Mouse (Mus musculus) lung, adult 2 months (tissue): ENCODE results near the gene Serpinb11. TPM values are rescaled to one million over a fixed set of nuclear protein-coding genes. Genes with fewer than 3 reads are reported as not detected.

Experiments
- DNase-seq: peaks from one replicate; pipeline ENCODE4 v3.0.0; 2022
- H3K4me1 ChIP-seq: fragments of 200-500 bp; 2 replicates; pipeline ENCODE4 v1.6.1; 2011; ENCODE audit warnings: low read length; ENCODE audit not compliant: control insufficient read depth, insufficient read depth
- H3K4me3 ChIP-seq: fragments of 200-500 bp; replicated peaks from 2 replicates; pipeline ENCODE3; 2011; ENCODE audit warnings: low read depth, mild to moderate bottlenecking, control low read depth, low read length; ENCODE audit errors: extremely low read depth
- CTCF ChIP-seq: fragments of 200-500 bp; IDR thresholded peaks from 2 replicates; pipeline ENCODE4 v1.5.1; 2011; ENCODE audit warnings: mild to moderate bottlenecking, low read length, control low read depth; ENCODE audit not compliant: insufficient read depth
- POLR2A ChIP-seq: fragments of 200-500 bp; IDR thresholded peaks from 2 replicates; pipeline ENCODE4 v1.6.1; 2011; ENCODE audit warnings: low read depth, mild to moderate bottlenecking, control low read depth, low read length, borderline replicate concordance; ENCODE audit errors: extremely low read depth
- whole genome bisulfite sequencing: fragments of 180-500 bp; shearing (Covaris S2); methylation state at CpG from one replicate; pipeline ENCODE4 v1.1.7; 2018; 5-methylcytosine and 5-hydroxymethylcytosine counted together
- polyA plus RNA-seq: library from polyadenylated mRNA; depleted of rRNA; stranded (reverse); fragments of >200 nt; gene quantifications from 2 replicates; pipeline ENCODE4 v1.2.3, GENCODE M21; 2012; rRNA removed

Serpinb11 gene
- polyA plus RNA-seq, result 2.4 TPM in 1 of 2 replicates, not detected in the other

DNA sequence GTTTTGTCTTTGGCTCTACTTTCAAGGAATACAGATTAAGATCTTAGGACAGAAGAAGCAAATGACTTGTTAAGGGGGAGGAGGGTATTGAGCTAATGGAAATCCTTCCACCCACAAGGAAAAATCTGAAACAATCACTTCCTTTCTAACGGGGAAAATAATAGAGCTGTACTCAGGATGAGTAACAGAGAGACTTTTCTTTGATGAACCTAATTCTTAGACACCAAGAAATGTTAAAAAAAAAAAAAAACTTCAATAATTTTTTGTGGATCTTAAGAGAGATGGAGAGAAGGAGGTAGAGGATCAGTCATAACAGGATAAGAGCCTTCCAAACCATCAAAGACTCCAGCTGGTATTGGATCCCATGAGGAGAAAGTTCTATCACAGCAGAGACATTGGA, at the start of gene Serpinb11:
Gene Serpinb11 (plus strand): TSS at position 301 of the 400 bp plus-strand sequence.
- WGBS, result 36% methylated on average over 1 of the region's 1 CpGs
- Histone ChIP-seq H3K4me1 (no peaks in the 10 kb centered on the region), H3K4me3 (no peak within 1 kb of the TSS)
- TF ChIP-seq POLR2A (no peak), CTCF (no peak)
- DNase-seq, result no peak

DNA sequence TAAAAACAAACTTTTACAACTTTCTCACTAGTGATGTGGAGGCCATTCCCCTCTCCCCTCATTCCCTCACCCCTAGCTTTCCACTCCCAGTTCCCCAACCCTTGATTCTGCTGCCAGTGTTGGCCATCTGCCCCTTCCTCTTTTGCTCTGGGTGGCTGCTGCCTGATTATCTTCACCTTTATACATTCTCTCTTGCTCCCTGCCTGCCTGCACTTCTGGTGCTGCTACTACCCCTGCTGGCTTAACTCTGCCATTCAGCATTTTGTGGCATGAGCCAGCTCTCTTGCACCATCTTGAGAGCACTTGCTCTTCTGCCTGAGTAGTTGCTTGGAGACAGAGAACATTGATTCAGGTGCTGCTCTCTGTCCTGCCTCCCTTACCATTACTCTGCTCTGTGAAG, 15.0 kb upstream of the Serpinb11 start:
- H3K4me3 ChIP-seq, result no peak overlapping the region
- TF ChIP-seq CTCF (no peak), POLR2A (no peak)
- no peak for DNase-seq
- H3K4me1 ChIP-seq, result no peaks in the 10 kb centered on the region

DNA sequence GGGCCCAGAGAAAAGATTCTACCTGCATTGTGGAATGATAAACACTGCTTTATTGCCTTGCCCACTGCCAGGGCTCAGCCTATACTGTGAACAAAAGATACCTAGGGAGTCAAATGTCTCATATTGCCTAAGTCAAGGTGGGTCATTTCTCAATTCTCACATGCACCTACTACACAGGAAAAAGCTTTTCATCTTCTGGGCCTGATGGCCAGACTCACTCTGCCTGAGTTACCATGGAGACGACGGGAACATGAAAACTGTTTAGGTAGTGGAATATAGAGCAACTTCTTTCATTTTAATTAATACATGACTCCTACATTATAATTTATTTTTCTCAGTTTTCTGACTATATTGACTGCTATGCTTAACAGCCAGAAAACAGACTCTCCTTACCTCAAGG, 14.2 kb upstream of the Serpinb11 start:
- 81% methylated on average over 2 of the region's 2 CpGs for WGBS
- DNase-seq, result no peak
- no peak overlapping the region for H3K4me3 ChIP-seq
- H3K4me1 ChIP-seq, result no peaks in the 10 kb centered on the region
- no peak for TF ChIP-seq CTCF
- TF ChIP-seq POLR2A, result no peak

DNA sequence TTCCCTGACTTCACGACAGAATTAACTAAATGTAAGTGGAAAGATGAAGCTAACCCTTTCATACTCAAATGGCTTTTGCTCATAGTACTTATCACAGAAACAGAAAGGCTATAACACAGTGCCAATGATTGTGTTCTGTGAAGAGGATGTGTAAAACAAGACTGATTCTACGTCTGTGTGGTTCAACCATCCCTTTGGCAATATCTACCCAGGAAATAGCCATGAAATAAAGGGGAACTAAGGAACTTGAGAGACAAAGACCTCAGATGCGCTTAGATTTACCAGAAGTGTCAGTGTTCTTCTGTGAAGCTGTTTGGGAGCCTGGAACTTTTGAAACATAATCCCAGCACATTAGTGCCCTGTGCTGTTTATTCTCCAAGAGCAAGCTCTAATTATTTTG, 10.6 kb upstream of the Serpinb11 start:
- WGBS, result 32% methylated on average over 3 of the region's 3 CpGs
- TF ChIP-seq CTCF, result no peak
- TF ChIP-seq POLR2A, result no peak
- DNase-seq, result no peak
- Histone ChIP-seq H3K4me1 (no peaks in the 10 kb centered on the region), H3K4me3 (no peak overlapping the region)

DNA sequence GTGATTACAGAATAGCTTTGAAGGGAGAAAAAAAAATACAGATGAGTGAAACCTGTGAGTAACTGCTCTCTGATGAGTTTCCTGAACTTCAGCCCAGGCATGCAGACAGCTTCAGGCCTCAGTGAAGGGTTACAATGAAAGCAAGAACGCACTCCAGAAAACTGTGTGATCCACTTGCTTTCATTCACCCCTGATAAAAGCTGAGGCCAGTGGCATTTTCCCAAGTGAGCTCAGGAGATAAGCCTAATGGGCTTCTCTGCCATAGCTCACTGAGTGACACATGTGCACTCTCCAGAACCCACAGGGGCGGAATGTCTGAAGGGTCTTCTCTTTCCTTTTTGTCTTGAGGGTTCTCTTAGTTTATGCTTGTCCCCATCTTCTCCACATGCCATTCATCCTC, 9.9 kb upstream of the Serpinb11 start:
- no peak overlapping the region for H3K4me3 ChIP-seq
- H3K4me1 ChIP-seq, result no peaks in the 10 kb centered on the region
- 55% methylated on average over 2 of the region's 2 CpGs for WGBS
- TF ChIP-seq POLR2A, result no peak
- no peak for TF ChIP-seq CTCF
- DNase-seq, result no peak

DNA sequence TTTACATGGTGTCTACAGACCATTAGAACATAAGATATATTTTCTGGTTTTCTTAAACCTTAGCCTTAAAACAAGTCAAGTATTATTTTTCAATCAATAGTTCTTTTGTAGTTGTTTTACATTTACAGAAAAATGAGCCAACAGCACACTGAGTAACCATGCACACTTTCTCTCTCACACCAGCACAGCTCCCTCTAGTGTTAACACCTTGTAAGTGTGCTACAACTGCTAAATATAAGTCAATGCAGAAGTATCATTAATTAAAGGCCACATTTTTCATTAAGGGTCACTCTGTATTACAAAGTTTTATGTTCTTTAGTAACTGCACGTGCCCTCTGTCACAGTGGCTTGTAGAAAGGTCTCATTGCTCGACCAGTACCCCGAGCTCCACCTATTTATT, 8.0 kb upstream of the Serpinb11 start:
- H3K4me3 ChIP-seq, result no peak overlapping the region
- no peak for DNase-seq
- TF ChIP-seq CTCF (no peak), POLR2A (no peak)
- no peaks in the 10 kb centered on the region for H3K4me1 ChIP-seq
- 37% methylated on average over 3 of the region's 3 CpGs for WGBS

DNA sequence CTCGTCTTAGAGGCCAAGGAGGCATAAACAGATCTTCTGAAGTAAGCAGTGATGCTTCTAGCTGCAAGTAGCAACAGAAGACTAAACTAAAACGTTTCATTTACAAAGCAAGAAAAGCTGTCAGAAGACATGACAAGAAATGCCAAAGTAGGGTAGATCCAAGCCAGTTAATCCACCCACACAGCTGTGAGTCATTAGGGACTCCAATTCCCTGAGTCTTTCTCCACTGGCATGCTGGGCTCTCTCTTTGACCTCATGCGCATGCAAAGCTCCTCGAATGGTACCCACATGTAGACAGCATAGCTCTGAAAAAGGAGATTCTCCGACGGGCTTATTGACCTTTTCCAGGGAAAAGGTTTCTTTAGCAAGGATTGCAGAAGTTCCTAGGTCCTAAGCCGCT, 5.0 kb downstream of the Serpinb11 start:
- H3K4me3 ChIP-seq, result no peak overlapping the region
- no peaks in the 10 kb centered on the region for H3K4me1 ChIP-seq
- 63% methylated on average over 7 of the region's 7 CpGs for WGBS
- TF ChIP-seq CTCF (no peak), POLR2A (no peak)
- no peak for DNase-seq

DNA sequence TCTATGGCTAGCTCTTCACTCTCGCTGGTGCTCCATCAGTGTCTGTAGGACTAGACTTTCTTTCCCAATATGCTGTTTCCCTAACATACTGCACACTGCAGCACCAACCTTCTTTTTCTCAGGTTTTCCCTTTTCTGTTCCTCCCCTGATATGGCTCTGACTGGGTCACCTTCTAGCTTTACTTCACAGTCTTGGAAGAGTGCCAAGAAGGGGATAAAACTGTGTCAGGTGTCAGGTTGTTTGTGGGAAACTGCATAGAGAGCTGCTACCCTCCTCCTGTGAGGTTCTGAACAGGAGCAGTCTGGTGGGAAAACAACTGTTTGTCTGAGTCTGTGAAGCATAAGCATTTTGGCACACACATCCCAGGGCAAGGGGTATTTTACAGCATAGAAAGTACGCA, 7.9 kb downstream of the Serpinb11 start:
- Histone ChIP-seq H3K4me1 (no peaks in the 10 kb centered on the region), H3K4me3 (no peak overlapping the region)
- TF ChIP-seq CTCF (no peak), POLR2A (no peak)
- DNase-seq, result no peak
- 65% methylated on average over 2 of the region's 2 CpGs for WGBS

DNA sequence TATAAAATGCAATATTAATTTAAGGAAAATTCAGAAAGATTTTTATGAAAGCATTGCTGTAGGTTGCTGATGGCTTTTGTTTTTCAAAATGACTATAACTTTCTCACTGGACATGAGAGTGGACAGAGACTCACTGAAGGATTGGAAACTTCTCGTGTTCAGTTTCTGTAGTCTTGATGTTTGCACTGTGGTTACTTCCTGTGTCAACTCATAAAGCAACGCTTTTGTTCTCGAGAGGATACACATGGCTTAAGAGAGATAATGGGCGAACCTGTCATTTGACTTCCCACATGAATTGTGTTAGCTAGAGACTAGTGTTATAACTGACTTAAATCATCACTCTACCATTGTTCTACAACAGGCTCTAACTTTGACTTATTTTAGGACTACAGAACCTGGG, 16.0 kb downstream of the Serpinb11 start:
- TF ChIP-seq POLR2A, result no peak
- TF ChIP-seq CTCF, result no peak
- Histone ChIP-seq H3K4me3 (no peak overlapping the region), H3K4me1 (no peaks in the 10 kb centered on the region)
- WGBS, result 22% methylated on average over 4 of the region's 4 CpGs
- no peak for DNase-seq

DNA sequence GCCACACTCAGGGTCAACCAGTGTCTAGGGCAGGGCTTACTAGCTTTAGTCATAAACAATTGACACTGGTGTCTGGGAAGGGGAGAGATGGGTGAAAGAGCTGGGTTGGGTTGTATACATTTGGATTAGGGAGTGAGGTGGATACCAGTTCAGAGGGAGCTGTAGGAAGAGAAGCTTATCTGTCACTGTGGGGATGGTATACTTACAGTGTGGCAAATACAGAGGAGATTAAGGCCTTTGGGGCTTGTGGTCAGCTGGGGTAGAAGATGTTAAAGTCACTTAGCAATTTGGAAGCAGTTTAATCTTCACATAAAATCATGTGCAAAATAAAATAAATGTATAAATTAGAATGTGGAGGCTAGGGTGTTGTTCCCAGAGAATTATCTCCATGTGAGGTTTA, 17.4 kb downstream of the Serpinb11 start:
- no peaks in the 10 kb centered on the region for H3K4me1 ChIP-seq

DNA sequence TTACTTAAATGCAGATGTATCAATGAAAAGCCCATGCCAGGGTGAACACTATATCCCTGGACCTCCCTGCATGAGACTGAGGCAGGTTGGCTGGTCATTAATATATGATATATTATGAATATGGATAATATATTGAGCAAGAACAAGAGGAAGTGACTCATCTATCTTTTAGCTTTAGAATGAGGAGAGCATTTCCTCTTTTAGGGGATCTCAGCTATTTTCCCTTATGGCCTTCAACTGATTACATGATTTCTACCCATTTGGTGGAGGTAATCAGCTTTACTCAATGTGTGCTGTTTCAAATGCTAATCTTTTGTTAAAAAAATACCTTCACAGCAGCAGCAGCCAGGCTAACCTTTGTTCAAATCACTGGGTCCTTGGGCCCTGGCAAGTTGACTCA, 20.5 kb downstream of the Serpinb11 start:
- no peak for DNase-seq
- TF ChIP-seq POLR2A (no peak), CTCF (no peak)
- H3K4me3 ChIP-seq, result no peak overlapping the region
- H3K4me1 ChIP-seq, result no peaks in the 10 kb centered on the region

More for the DNA sequence above, 17.4 kb downstream of the Serpinb11 start:
- DNase-seq, result no peak
- no peak for TF ChIP-seq CTCF
- TF ChIP-seq POLR2A, result no peak
- H3K4me3 ChIP-seq, result no peak overlapping the region
